Mouse (Mus musculus): ENCODE data around the gene Mgat2. TPM values are rescaled to one million over a fixed set of nuclear protein-coding genes. Genes with fewer than 3 reads are reported as not detected.
A peak's percentile ranks its signal among the peaks of the same experiment; 100 is the strongest.

The Mgat2 gene
- polyA plus RNA-seq, 1 experiment from 2014 or later = 35.6 TPM

DNA sequence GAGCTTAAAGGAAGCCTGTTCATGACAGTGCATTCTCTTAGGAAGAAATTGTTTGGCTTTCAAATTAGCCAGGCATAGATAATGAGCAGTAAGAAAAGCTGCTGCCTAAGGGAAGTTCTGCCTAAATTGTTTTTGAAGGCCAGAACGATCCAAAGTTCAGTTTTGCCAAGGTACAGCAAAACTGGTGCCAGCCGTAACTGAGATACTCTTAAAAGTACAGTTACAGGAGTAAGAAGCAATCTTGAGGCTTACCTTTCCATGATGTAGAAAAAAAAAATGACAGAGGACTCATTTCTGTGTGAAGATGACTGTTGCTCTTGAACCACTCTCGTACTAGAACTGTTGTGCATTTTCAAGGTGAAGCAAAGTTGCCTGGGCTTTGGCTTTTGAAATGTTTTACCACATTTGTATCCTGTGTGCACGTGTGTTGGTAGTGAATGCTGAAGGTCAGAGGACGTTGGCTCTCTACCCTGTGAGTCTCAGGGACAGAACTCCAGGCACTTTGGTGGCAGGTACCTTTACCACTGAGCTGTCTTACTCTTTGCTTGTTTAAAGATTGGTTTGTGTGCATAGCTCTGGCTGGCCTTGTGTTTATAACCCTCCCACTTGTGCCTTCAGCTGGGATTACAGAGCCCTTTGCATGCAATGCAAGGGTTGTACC lies 3.0 kb downstream of the Mgat2 start:
- Histone ChIP-seq H3K4me3 (no peak overlapping the region), H3K4me1 (replicated peaks) (peaks cover 32% of the 10 kb centered on the region), H3K27ac (no peak overlapping the region), H3K36me3 (peaks cover 61% of the 10 kb centered on the region), H3K27me3 (ENCODE audit: insufficient read depth, poor library complexity, severe bottlenecking) (no peaks in the 10 kb centered on the region), H3K9me3 (no peaks in the 10 kb centered on the region)
- DNase-seq (ENCODE audit: low spot score) = no peak
- WGBS = 80% methylated on average over 5 of the region's 5 CpGs

DNA sequence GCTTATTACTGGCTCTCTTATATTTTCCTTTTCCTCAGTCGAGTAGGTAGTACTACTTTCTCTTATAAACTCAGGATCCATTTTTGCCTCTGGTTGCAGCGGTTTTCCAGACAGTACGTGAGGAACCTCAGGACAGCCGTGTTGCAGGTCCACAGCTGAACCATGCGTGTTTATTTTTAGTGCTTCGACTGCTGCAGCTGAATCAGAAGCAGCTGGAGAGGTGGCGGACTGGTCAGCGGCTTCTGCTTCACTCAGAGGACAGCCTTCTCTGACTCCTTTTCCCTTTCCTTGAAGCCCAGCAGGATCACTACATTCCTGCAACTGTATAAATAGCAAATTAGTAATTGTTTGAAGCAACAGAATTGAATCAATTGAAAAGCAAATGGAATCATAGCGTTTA lies 6.1 kb downstream of the Mgat2 start:
- H3K4me1 ChIP-seq (replicated peaks) = peaks cover 23% of the 10 kb centered on the region
- no peak for DNase-seq (ENCODE audit: low spot score)
- no peaks in the 10 kb centered on the region for H3K9me3 ChIP-seq
- no peak overlapping the region for H3K4me3 ChIP-seq
- no peaks in the 10 kb centered on the region for H3K27me3 ChIP-seq (ENCODE audit: insufficient read depth, poor library complexity, severe bottlenecking)
- 92% methylated on average over 9 of the region's 9 CpGs for WGBS
- H3K36me3 ChIP-seq = peaks cover 68% of the 10 kb centered on the region
- no peak overlapping the region for H3K27ac ChIP-seq

DNA sequence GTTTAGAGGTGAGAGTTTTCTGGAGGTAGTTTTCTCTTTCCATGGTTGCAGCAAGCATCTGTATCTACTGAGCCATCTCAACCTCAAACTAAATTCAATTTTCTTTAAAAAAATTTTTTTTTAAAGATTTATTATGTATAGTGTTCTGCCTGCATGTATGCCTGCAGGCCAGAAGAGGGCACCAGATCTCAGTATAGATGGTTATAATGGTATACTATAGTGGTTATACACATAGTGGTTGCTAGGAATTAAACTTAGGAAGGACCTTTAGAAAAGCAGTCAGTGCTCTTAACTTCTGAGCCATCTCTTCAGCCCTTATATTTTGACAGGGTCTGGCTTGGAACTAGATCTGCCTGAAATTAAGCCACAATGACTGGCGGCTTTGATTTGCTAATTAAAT lies 6.6 kb downstream of the Mgat2 start:
- Histone ChIP-seq H3K4me3 (no peak overlapping the region), H3K36me3 (peaks cover 65% of the 10 kb centered on the region), H3K27me3 (ENCODE audit: insufficient read depth, poor library complexity, severe bottlenecking) (no peaks in the 10 kb centered on the region), H3K9me3 (no peaks in the 10 kb centered on the region), H3K27ac (no peak overlapping the region), H3K4me1 (replicated peaks) (peaks cover 23% of the 10 kb centered on the region)
- WGBS = 98% methylated on average over 1 of the region's 1 CpGs
- no peak for DNase-seq (ENCODE audit: low spot score)

DNA sequence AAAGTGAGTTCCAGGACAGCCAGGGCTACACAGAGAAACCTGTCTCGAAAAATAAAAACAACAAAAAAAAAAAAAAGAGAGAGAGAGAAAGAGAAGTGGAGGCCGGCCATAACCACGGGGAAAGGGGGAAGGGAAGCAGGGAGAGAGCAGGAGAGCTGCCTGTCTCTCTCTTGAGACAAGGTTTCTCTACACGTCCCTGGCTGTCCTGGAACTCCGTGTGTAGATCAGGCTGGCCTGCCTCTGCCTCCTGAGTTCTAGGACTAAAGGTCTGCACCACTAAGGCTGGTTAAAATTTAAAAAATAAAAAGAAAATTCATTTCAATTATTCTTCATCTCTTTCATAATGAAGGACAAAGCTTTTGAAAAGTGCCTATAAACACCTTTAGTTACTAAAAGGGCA lies 7.4 kb downstream of the Mgat2 start:
- H3K36me3 ChIP-seq = peaks cover 62% of the 10 kb centered on the region
- WGBS = 93% methylated on average over 5 of the region's 5 CpGs
- DNase-seq (ENCODE audit: low spot score) = no peak

DNA sequence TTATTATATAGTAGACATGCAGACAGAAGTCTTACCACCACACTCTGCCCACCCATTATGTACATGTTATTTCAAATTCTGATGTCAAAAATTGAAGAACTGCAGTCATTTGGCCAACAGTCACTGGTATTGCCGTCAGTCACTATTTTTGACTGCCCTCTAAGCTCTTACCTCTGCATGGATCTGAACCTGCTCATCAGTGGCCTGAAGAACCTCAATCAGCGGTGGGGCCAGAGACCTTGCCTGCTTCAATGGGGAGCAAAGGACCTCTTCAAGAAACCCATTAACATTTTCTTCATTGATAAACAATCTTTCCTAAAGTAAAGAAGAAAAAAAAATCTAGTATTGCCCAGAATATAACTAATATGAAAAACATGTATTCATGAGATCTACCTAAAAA lies 8.7 kb downstream of the Mgat2 start:
- WGBS = 96% methylated on average over 2 of the region's 2 CpGs
- Histone ChIP-seq H3K4me3 (no peak overlapping the region), H3K27ac (no peak overlapping the region), H3K36me3 (peaks cover 52% of the 10 kb centered on the region), H3K9me3 (no peaks in the 10 kb centered on the region), H3K4me1 (replicated peaks) (peaks cover 15% of the 10 kb centered on the region), H3K27me3 (ENCODE audit: insufficient read depth, poor library complexity, severe bottlenecking) (no peaks in the 10 kb centered on the region)
- DNase-seq (ENCODE audit: low spot score) = no peak

More for the DNA sequence above, 7.4 kb downstream of the Mgat2 start:
- Histone ChIP-seq H3K27ac (no peak overlapping the region), H3K9me3 (no peaks in the 10 kb centered on the region), H3K4me3 (no peak overlapping the region), H3K27me3 (ENCODE audit: insufficient read depth, poor library complexity, severe bottlenecking) (no peaks in the 10 kb centered on the region), H3K4me1 (replicated peaks) (peaks cover 23% of the 10 kb centered on the region)

DNA sequence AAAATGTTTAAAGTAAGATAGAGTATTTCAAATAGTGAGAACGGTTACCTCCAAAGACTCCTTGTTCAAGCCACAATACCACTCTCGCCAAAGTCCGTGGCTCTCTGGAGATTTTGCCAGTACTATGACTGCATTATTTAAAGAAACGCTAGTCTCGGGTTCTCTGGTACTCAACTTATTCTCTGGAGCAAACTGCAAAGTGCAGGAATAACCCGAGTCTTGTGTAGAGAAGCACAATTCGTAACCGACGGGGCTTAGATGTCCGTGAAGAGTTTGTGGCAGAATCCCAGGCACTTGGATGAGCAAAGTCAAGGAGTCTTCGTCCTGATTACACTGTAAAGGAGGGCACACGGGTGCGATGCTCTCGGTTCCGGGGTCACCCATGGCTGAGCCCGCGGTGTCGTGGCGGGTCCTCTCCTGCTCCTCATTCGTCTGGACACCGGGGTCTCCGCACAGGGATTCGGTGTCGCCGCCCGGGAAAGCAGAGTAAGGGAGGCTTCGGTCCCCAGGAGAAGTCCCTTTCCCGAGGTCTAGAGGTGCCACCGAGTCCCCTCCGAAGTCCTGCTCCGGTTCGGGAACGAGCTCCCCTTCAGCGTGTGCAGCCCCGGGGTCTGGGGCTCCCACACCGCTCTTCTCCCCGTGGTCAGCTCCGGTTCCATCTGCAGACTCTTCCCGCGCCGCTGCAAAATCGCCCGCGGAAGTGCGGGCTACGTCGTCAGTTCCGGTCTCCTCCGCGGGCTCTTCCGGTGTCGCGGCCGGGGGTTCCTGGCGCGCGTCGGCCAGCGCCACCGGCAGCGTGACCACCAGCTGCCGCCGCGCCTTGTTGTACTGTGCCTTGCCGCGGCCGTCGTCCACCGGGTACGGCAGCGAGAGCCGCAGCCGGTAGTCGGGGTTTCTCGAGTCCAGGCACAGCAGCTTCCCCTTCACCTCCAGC lies 12.8 kb downstream of the Mgat2 start, which contains the start of gene Gm49383:
Gm49383 (minus strand) TSS at position 661 of the 934 bp plus-strand sequence.
- H3K27me3 ChIP-seq (ENCODE audit: insufficient read depth, poor library complexity, severe bottlenecking) = no peaks in the 10 kb centered on the region
- H3K4me3 ChIP-seq = peak within 1 kb of the TSS; percentile 92
- no peaks in the 10 kb centered on the region for H3K9me3 ChIP-seq
- H3K36me3 ChIP-seq = peaks cover 42% of the 10 kb centered on the region
- peak; percentile 78 for DNase-seq (ENCODE audit: low spot score)
- under 1% methylated on average over 75 of the region's 75 CpGs for WGBS
- peak within 1 kb of the TSS; percentile 93 for H3K27ac ChIP-seq
- H3K4me1 ChIP-seq (replicated peaks) = peaks cover 31% of the 10 kb centered on the region

DNA sequence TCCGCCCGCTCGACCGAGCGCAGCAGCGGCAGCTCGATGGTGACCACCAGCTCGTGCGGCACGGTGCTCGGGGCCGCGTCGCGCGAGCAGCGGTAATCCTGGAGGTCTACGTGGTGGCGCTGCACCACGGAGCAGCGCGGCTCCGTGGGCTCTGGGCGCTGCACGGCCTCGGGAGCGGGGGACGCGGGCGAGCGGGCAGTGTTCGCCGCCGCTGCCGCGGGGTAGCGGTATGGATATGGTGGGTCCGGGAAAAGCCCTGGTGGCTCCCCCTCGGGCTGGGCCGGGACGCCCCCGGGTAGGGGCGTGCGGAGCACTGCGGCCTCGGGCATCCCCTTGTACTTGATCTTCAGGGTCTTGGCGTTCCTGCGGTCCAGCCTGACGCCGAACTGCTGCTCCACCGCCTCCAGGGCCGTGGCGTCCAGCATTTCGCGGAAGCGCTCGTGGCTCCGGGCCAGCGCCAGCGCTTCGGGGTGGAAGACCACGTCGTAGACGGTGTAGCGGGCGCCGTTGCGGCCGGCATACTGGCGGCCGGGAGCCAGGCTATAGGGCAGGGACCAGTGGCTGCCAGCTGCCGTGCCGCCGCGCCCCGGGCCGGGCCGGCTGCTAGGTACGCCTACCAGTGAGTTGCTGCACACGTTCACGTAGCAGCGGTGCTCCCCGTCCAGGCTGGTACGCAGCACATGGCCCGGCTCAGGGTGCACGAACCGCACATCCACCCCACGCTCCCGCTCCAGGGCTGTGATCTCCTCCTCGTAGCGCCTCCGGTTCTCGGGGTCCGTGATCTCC lies 13.6 kb downstream of the Mgat2 start:
- WGBS = under 1% methylated on average over 94 of the region's 94 CpGs
- peak overlapping the region; percentile 93 for H3K27ac ChIP-seq
- peaks cover 42% of the 10 kb centered on the region for H3K36me3 ChIP-seq
- no peaks in the 10 kb centered on the region for H3K27me3 ChIP-seq (ENCODE audit: insufficient read depth, poor library complexity, severe bottlenecking)
- DNase-seq (ENCODE audit: low spot score) = peak; percentile 66
- peak overlapping the region; percentile 92 for H3K4me3 ChIP-seq
- H3K4me1 ChIP-seq (replicated peaks) = peaks cover 31% of the 10 kb centered on the region
- no peaks in the 10 kb centered on the region for H3K9me3 ChIP-seq

DNA sequence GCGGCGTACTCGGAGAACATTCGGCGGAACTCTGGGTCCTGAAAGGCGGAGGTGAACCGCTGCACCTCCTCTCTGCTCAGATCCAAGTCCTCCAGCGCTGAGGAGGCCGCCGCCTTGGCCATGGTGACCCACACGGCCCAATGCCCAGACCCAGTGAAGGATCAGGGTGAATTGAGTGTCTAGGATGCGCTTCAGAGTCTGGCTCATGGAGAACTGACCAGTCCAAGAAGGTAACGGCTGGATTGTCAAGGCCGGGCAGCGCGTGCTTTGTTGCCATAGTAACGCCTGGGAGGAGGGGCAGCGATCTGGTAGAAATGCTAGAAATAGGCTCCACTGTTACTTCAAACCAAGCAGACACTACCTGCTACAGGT lies 14.2 kb downstream of the Mgat2 start, which contains the start of gene Dnaaf2:
Dnaaf2 (minus strand) TSS at position 266 of the 372 bp plus-strand sequence.
- WGBS = under 1% methylated on average over 18 of the region's 18 CpGs
- H3K36me3 ChIP-seq = peaks cover 42% of the 10 kb centered on the region
- peak; percentile 84 for DNase-seq (ENCODE audit: low spot score)

DNA sequence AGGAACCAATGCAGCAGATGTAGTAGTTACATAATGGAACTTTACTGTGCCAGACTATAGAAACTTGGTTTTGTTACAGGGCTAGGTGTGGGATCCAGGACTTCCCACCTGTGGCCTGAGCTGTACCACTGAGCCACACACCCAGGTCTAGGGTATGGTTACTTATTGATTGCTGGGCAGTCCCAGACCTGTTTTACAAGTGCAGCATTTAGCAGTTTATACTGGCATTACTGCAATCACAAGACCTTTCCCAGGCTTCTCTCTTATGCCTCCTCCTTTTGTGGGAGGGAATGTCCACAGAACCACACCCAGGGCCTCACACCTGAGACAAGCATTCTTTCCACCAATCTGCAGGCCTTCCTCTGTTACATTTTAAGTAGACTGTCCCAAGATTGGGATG lies 15.0 kb downstream of the Mgat2 start:
- no peak for DNase-seq (ENCODE audit: low spot score)
- Histone ChIP-seq H3K27ac (no peak overlapping the region), H3K27me3 (ENCODE audit: insufficient read depth, poor library complexity, severe bottlenecking) (no peaks in the 10 kb centered on the region), H3K4me3 (peak overlapping the region; percentile 92), H3K4me1 (replicated peaks) (peaks cover 31% of the 10 kb centered on the region), H3K36me3 (peaks cover 49% of the 10 kb centered on the region), H3K9me3 (no peaks in the 10 kb centered on the region)

More for the DNA sequence above, 14.2 kb downstream of the Mgat2 start, which contains the start of gene Dnaaf2:
- Histone ChIP-seq H3K4me1 (replicated peaks) (peaks cover 31% of the 10 kb centered on the region), H3K9me3 (no peaks in the 10 kb centered on the region), H3K27me3 (ENCODE audit: insufficient read depth, poor library complexity, severe bottlenecking) (no peaks in the 10 kb centered on the region), H3K27ac (peak within 1 kb of the TSS; percentile 93), H3K4me3 (peak within 1 kb of the TSS; percentile 92)

DNA sequence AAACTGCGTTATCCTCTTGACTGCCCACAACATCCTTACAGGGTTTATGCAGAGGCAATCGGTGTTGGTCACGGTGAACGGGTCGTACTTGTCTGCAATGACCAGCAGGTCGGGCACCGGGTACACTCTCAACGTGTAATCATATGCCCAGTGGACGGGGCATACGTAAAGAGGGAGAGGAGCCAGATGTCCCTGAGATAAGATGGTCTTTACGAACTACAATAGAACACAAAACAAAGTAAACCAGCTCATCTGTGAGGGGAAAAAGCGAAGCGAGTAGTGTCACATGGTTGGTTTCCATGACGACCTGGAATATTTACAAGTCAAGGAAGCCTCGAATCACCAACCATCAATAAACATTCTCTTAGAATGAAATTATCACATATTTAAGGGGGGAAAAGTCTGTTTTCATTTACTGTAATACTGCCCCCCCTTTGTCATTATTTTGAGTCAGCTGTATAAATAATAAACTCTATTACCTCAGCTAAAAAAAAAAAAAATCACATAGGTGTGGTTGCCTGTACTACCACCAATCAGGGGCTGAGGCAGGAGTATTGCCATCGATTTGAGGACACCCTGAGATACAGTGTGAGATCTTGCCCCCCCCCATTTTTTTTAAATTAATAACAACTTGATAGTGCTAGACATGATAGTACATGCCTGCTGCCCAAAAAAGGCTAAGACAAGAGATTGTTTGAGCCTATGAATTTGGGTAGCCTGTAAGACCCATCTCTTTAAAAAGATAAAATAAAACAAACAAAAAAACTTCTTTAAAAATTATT lies 20.3 kb downstream of the Mgat2 start, which contains the start of gene Gm49384:
Gm49384 (minus strand) TSS at position 216 of the 782 bp plus-strand sequence.
- H3K4me3 ChIP-seq = no peak within 1 kb of the TSS
- H3K4me1 ChIP-seq (replicated peaks) = peaks cover under 1% of the 10 kb centered on the region; the same call in 1 of the 2 replicates
- no peak within 1 kb of the TSS for H3K27ac ChIP-seq
- peaks cover 79% of the 10 kb centered on the region for H3K36me3 ChIP-seq
- 82% methylated on average over 16 of the region's 16 CpGs for WGBS
- no peaks in the 10 kb centered on the region for H3K27me3 ChIP-seq (ENCODE audit: insufficient read depth, poor library complexity, severe bottlenecking)
- peak; percentile 13 for DNase-seq (ENCODE audit: low spot score)
- no peaks in the 10 kb centered on the region for H3K9me3 ChIP-seq

DNA sequence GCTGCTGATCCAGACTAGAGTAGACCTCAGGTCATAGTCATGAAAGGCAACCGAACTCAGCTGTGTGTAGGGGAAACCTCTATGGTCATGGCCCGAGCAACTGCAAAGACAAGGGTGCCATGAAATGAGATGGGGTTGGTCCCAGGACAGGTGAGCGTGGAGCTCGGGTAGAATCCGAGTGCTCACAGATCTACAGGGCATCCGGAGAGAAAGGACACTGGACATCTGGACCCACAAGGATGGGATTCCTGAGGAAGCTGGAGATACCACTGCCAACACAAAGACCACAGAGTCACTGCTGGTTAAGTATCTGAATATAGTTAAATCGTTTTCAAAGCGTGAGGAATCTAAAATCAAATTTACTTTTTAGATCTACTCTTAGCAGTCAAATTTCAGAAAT lies 23.4 kb downstream of the Mgat2 start:
- WGBS = 93% methylated on average over 8 of the region's 8 CpGs
- H3K27me3 ChIP-seq (ENCODE audit: insufficient read depth, poor library complexity, severe bottlenecking) = no peaks in the 10 kb centered on the region
- no peaks in the 10 kb centered on the region for H3K4me1 ChIP-seq (replicated peaks)
- H3K9me3 ChIP-seq = no peaks in the 10 kb centered on the region
- peaks cover 82% of the 10 kb centered on the region for H3K36me3 ChIP-seq
- no peak overlapping the region for H3K4me3 ChIP-seq
- DNase-seq (ENCODE audit: low spot score) = no peak
- H3K27ac ChIP-seq = no peak overlapping the region

DNA sequence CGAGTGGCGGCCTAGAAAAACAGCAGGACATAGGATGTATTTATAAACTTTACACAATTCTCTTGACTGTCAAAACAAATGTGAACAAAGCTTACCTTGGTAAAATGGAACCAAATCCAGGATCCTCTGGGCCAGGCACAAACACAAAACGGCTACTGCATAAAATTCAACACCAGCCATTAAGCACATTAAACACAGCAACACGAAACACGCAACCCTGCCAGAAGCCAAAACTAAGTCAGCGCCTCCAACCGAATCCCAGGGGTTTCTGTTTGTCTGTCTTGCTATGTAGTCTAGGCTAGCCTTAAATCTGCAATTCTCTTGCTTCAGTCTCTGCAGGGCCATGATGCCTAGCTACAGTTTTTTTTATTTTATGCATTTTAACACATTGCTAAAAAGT lies 24.0 kb downstream of the Mgat2 start:
- DNase-seq (ENCODE audit: low spot score) = no peak

More for the DNA sequence above, 24.0 kb downstream of the Mgat2 start:
- H3K9me3 ChIP-seq = no peaks in the 10 kb centered on the region
- no peak overlapping the region for H3K4me3 ChIP-seq
- H3K4me1 ChIP-seq (replicated peaks) = no peaks in the 10 kb centered on the region
- 94% methylated on average over 7 of the region's 7 CpGs for WGBS
- H3K27ac ChIP-seq = no peak overlapping the region
- H3K27me3 ChIP-seq (ENCODE audit: insufficient read depth, poor library complexity, severe bottlenecking) = no peaks in the 10 kb centered on the region
- peaks cover 82% of the 10 kb centered on the region for H3K36me3 ChIP-seq

Measured in hindbrain, embryonic 10.5 days (tissue).